Mouse (Mus musculus) cerebellum, adult 2 months (tissue): Measurements from ENCODE around the gene Nf1. TPM values are rescaled to one million over a fixed set of nuclear protein-coding genes. Genes with fewer than 3 reads are reported as not detected.

ENCODE experiments used
- DNase-seq, 2 experiments: peaks; one replicate each; pipeline ENCODE4 v3.0.0; 2021
- H3K27ac ChIP-seq: fragments of 200-500 bp; 2 replicates; pipeline ENCODE4 v1.5.1; 2012; ENCODE audit warnings: low read length, control low read depth, inconsistent platforms; ENCODE audit not compliant: insufficient read depth
- H3K27me3 ChIP-seq: fragments of 200-500 bp; 2 replicates; pipeline ENCODE4 v1.6.1; 2012; ENCODE audit warnings: inconsistent platforms, mild to moderate bottlenecking, low read length, moderate library complexity; ENCODE audit not compliant: control insufficient read depth, insufficient read depth
- H3K4me1 ChIP-seq: fragments of 200-500 bp; 2 replicates; pipeline ENCODE4 v1.6.1; 2011; ENCODE audit warnings: low read length; ENCODE audit not compliant: control insufficient read depth, insufficient read depth
- H3K4me3 ChIP-seq: fragments of 200-500 bp; replicated peaks from 2 replicates; pipeline ENCODE3; 2011; ENCODE audit warnings: mild to moderate bottlenecking, low read depth, low read length, control low read depth; ENCODE audit not compliant: insufficient read depth
- CTCF ChIP-seq: fragments of 200-500 bp; IDR thresholded peaks from 2 replicates; pipeline ENCODE4 v1.5.1; 2011; ENCODE audit warnings: low read depth, mild to moderate bottlenecking, control low read depth, low read length, moderate library complexity, borderline replicate concordance; ENCODE audit not compliant: insufficient read depth
- POLR2A ChIP-seq: fragments of 200-500 bp; IDR thresholded peaks from 2 replicates; pipeline ENCODE4 v1.6.1; 2011; ENCODE audit warnings: low read length, control low read depth, borderline replicate concordance; ENCODE audit not compliant: insufficient read depth
- WGBS: fragments of 180-500 bp; shearing (Covaris S2); methylation state at CpG from one replicate; pipeline ENCODE4 v1.1.7; 2018; 5-methylcytosine and 5-hydroxymethylcytosine counted together
- polyA plus RNA-seq: library from polyadenylated mRNA; depleted of rRNA; stranded (reverse); fragments of >200 nt; gene quantifications from 2 replicates; pipeline ENCODE4 v1.2.3, GENCODE M21; 2012

Gene Nf1
- polyA plus RNA-seq, 1 experiment, result 40.6 TPM

- H3K27ac ChIP-seq, result no peak overlapping the region
- no peak overlapping the region for H3K4me3 ChIP-seq
- WGBS, result 100% methylated on average over 2 of the region's 2 CpGs
- H3K4me1 ChIP-seq, result peaks cover 3% of the 10 kb centered on the region; the same call in 1 of the 2 replicates
- no peak for DNase-seq
- TF ChIP-seq POLR2A (no peak), CTCF (no peak)
- H3K27me3 ChIP-seq, result no peaks in the 10 kb centered on the region
Measured at GRCm38 (mm10) chr11:79570319-79570718, 230.8 kb downstream of the Nf1 start.

- 88% methylated on average over 3 of the region's 3 CpGs for WGBS
Measured at GRCm38 (mm10) chr11:79573836-79574235, 234.3 kb downstream of the Nf1 start.

GRCm38 (mm10) chr11:79575383-79576073 lies 236.0 kb downstream of the Nf1 start:
- WGBS, result 32% methylated on average over 14 of the region's 14 CpGs
- Histone ChIP-seq H3K27ac (peak overlapping the region; percentile 2; the same call in 1 of the 2 replicates), H3K27me3 (no peaks in the 10 kb centered on the region), H3K4me1 (peaks cover 5% of the 10 kb centered on the region; the same call in 1 of the 2 replicates), H3K4me3 (no peak overlapping the region)
- no peak for DNase-seq
- TF ChIP-seq CTCF (no peak), POLR2A (no peak)

More at GRCm38 (mm10) chr11:79573836-79574235, 234.3 kb downstream of the Nf1 start:
- Histone ChIP-seq H3K27me3 (no peaks in the 10 kb centered on the region), H3K4me1 (peaks cover 5% of the 10 kb centered on the region; the same call in 1 of the 2 replicates), H3K27ac (no peak overlapping the region), H3K4me3 (no peak overlapping the region)
- DNase-seq, result no peak
- TF ChIP-seq POLR2A (no peak), CTCF (no peak)

GRCm38 (mm10) chr11:79577741-79578140 lies 238.2 kb downstream of the Nf1 start:
- peak; percentile 64 to 74 for DNase-seq
- TF ChIP-seq CTCF, result peak; percentile 59
- TF ChIP-seq POLR2A, result no peak

GRCm38 (mm10) chr11:79580660-79581059 lies 241.2 kb downstream of the Nf1 start:
- no peak for DNase-seq
- TF ChIP-seq POLR2A (no peak), CTCF (0 out of 2 replicates have a peak, but pooled peaks have one; percentile 17)
- Histone ChIP-seq H3K27ac (no peak overlapping the region), H3K4me3 (no peak overlapping the region), H3K4me1 (no peaks in the 10 kb centered on the region; the same call in 1 of the 2 replicates), H3K27me3 (no peaks in the 10 kb centered on the region)
- 52% methylated on average over 4 of the region's 4 CpGs for WGBS

More at GRCm38 (mm10) chr11:79577741-79578140, 238.2 kb downstream of the Nf1 start:
- 43% methylated on average over 5 of the region's 5 CpGs for WGBS
- Histone ChIP-seq H3K27ac (no peak overlapping the region), H3K27me3 (no peaks in the 10 kb centered on the region), H3K4me1 (peaks cover 5% of the 10 kb centered on the region; the same call in 1 of the 2 replicates), H3K4me3 (no peak overlapping the region)

GRCm38 (mm10) chr11:79581257-79581656 lies 241.8 kb downstream of the Nf1 start:
- WGBS, result 88% methylated on average over 6 of the region's 6 CpGs
- no peak for DNase-seq
- no peaks in the 10 kb centered on the region for H3K4me1 ChIP-seq
- TF ChIP-seq CTCF, result no peak
- TF ChIP-seq POLR2A, result no peak
- H3K27me3 ChIP-seq, result no peaks in the 10 kb centered on the region
- H3K27ac ChIP-seq, result no peak overlapping the region
- no peak overlapping the region for H3K4me3 ChIP-seq

- Histone ChIP-seq H3K4me1 (no peaks in the 10 kb centered on the region), H3K27ac (no peak overlapping the region), H3K4me3 (no peak overlapping the region), H3K27me3 (no peaks in the 10 kb centered on the region)
- TF ChIP-seq CTCF (peak; percentile 93), POLR2A (no peak)
- DNase-seq, result peak; percentile 73 to 75
- WGBS, result 3% methylated on average over 5 of the region's 5 CpGs
Measured at GRCm38 (mm10) chr11:79584191-79584590, 244.7 kb downstream of the Nf1 start.
